Mouse (Mus musculus): Measurements from ENCODE around the gene Dcun1d2. TPM values are rescaled to one million over a fixed set of nuclear protein-coding genes. Genes with fewer than 3 reads are reported as not detected.
"Not testable (repeated sequence)": the region's sequence is repeated elsewhere in the genome, so short reads cannot be mapped to it uniquely, and the experiment has no call there.

Dcun1d2 gene
- 22.5 and 23.8 TPM in 2 replicates for polyA plus RNA-seq (2015; fragmentation: Nextera tagmentation; extraction: Ambion mirVana)

- Histone ChIP-seq H3K27me3 (no peaks in the 10 kb centered on the region), H3K9ac (peak within 1 kb of the TSS; percentile 67), H3K4me2 (peak within 1 kb of the TSS; percentile 82), H3K4me1 (peaks cover 18% of the 10 kb centered on the region), H3K36me3 (peaks cover 5% of the 10 kb centered on the region; the same call in 1 of the 2 replicates), H3K27ac (peak within 1 kb of the TSS; percentile 96), H3K4me3 (peak within 1 kb of the TSS; percentile 71), H3K9me3 (no peaks in the 10 kb centered on the region)
- under 1% methylated on average over 79 of the region's 79 CpGs for WGBS
- ATAC-seq (ENCODE audit: borderline replicate concordance, extremely low read depth, low FRiP score, low TSS enrichment), result peak; percentile 90
These were observed at the start of gene Dcun1d2, which contains the start of gene Tmco3 for GRCm38 (mm10) chr8:13287692-13288623. Dcun1d2 (minus strand) TSS chr8:13288131. Tmco3 (plus strand) TSS chr8:13288190.

- Histone ChIP-seq H3K4me3 (no peak overlapping the region; the same call in 1 of the 2 replicates), H3K36me3 (peaks cover 22% of the 10 kb centered on the region), H3K4me1 (peaks cover 16% of the 10 kb centered on the region), H3K27ac (no peak overlapping the region), H3K9me3 (no peaks in the 10 kb centered on the region), H3K27me3 (no peaks in the 10 kb centered on the region), H3K9ac (peak overlapping the region; percentile 96; the same call in 1 of the 2 replicates), H3K4me2 (peak overlapping the region; percentile 85)
- 0 out of 2 replicates have a peak, but pooled peaks have one; percentile 0 for ATAC-seq (ENCODE audit: borderline replicate concordance, extremely low read depth, low FRiP score, low TSS enrichment)
- WGBS, result 60% methylated on average over 3 of the region's 3 CpGs
These were observed 49.7 kb upstream of the Dcun1d2 start for GRCm38 (mm10) chr8:13337678-13338077.

GRCm38 (mm10) chr8:13337245-13337644 is 49.3 kb upstream of the Dcun1d2 start:
- H3K4me1 ChIP-seq, result peaks cover 16% of the 10 kb centered on the region
- not testable (repeated sequence) for H3K27ac ChIP-seq; H3K27me3 ChIP-seq; H3K9ac ChIP-seq; H3K9me3 ChIP-seq; ATAC-seq (ENCODE audit: borderline replicate concordance, extremely low read depth, low FRiP score, low TSS enrichment); H3K4me2 ChIP-seq; H3K4me3 ChIP-seq
- 63% methylated on average over 6 of the region's 6 CpGs for WGBS
- H3K36me3 ChIP-seq, result peaks cover 18% of the 10 kb centered on the region

- Histone ChIP-seq H3K9me3 (no peaks in the 10 kb centered on the region), H3K27me3 (no peaks in the 10 kb centered on the region), H3K4me3 (no peak overlapping the region), H3K9ac (no peak overlapping the region), H3K4me2 (no peak overlapping the region), H3K36me3 (no peaks in the 10 kb centered on the region), H3K27ac (no peak overlapping the region), H3K4me1 (peaks cover 5% of the 10 kb centered on the region)
- no peak for ATAC-seq (ENCODE audit: borderline replicate concordance, extremely low read depth, low FRiP score, low TSS enrichment)
- 48% methylated on average over 1 of the region's 1 CpGs for WGBS
These were observed 46.7 kb upstream of the Dcun1d2 start for GRCm38 (mm10) chr8:13334671-13335070.

GRCm38 (mm10) chr8:13326598-13326997 is 38.7 kb upstream of the Dcun1d2 start:
- 28% methylated on average over 5 of the region's 5 CpGs for WGBS

GRCm38 (mm10) chr8:13316671-13317070 is 28.7 kb upstream of the Dcun1d2 start:
- H3K36me3 ChIP-seq, result 0 out of 2 replicates have a peak, but pooled peaks cover 12% of the 10 kb centered on the region
- 88% methylated on average over 10 of the region's 10 CpGs for WGBS

More at GRCm38 (mm10) chr8:13326598-13326997, 38.7 kb upstream of the Dcun1d2 start:
- no peak for ATAC-seq (ENCODE audit: borderline replicate concordance, extremely low read depth, low FRiP score, low TSS enrichment)
- H3K27ac ChIP-seq, result no peak overlapping the region
- no peaks in the 10 kb centered on the region for H3K4me1 ChIP-seq
- no peaks in the 10 kb centered on the region for H3K27me3 ChIP-seq
- no peak overlapping the region for H3K4me2 ChIP-seq
- H3K36me3 ChIP-seq, result no peaks in the 10 kb centered on the region
- H3K9ac ChIP-seq, result no peak overlapping the region
- no peaks in the 10 kb centered on the region for H3K9me3 ChIP-seq
- H3K4me3 ChIP-seq, result no peak overlapping the region

GRCm38 (mm10) chr8:13314922-13315321 is 27.0 kb upstream of the Dcun1d2 start:
- Histone ChIP-seq H3K9ac (no peak overlapping the region), H3K27me3 (no peaks in the 10 kb centered on the region), H3K4me1 (no peaks in the 10 kb centered on the region), H3K36me3 (0 out of 2 replicates have a peak, but pooled peaks cover 19% of the 10 kb centered on the region), H3K4me3 (no peak overlapping the region), H3K27ac (no peak overlapping the region), H3K9me3 (no peaks in the 10 kb centered on the region), H3K4me2 (no peak overlapping the region)
- ATAC-seq (ENCODE audit: borderline replicate concordance, extremely low read depth, low FRiP score, low TSS enrichment), result no peak
- 82% methylated on average over 3 of the region's 3 CpGs for WGBS

More at GRCm38 (mm10) chr8:13316671-13317070, 28.7 kb upstream of the Dcun1d2 start:
- Histone ChIP-seq H3K4me1 (no peaks in the 10 kb centered on the region), H3K27ac (no peak overlapping the region), H3K4me3 (no peak overlapping the region), H3K9ac (no peak overlapping the region), H3K27me3 (no peaks in the 10 kb centered on the region), H3K9me3 (no peaks in the 10 kb centered on the region), H3K4me2 (no peak overlapping the region)
- no peak for ATAC-seq (ENCODE audit: borderline replicate concordance, extremely low read depth, low FRiP score, low TSS enrichment)

- Histone ChIP-seq H3K9ac (no peak overlapping the region), H3K9me3 (no peaks in the 10 kb centered on the region), H3K27ac (no peak overlapping the region), H3K36me3 (peaks cover 38% of the 10 kb centered on the region), H3K4me2 (no peak overlapping the region), H3K27me3 (no peaks in the 10 kb centered on the region), H3K4me1 (no peaks in the 10 kb centered on the region), H3K4me3 (no peak overlapping the region)
- WGBS, result 74% methylated on average over 9 of the region's 9 CpGs
- no peak for ATAC-seq (ENCODE audit: borderline replicate concordance, extremely low read depth, low FRiP score, low TSS enrichment)
These were observed 19.0 kb upstream of the Dcun1d2 start for GRCm38 (mm10) chr8:13306916-13307315.

- Histone ChIP-seq H3K4me3 (no peak overlapping the region), H3K9ac (no peak overlapping the region), H3K4me2 (no peak overlapping the region), H3K27me3 (no peaks in the 10 kb centered on the region), H3K27ac (no peak overlapping the region), H3K9me3 (no peaks in the 10 kb centered on the region), H3K4me1 (no peaks in the 10 kb centered on the region), H3K36me3 (peaks cover 39% of the 10 kb centered on the region)
- no peak for ATAC-seq (ENCODE audit: borderline replicate concordance, extremely low read depth, low FRiP score, low TSS enrichment)
- 61% methylated on average over 7 of the region's 7 CpGs for WGBS
These were observed 18.5 kb upstream of the Dcun1d2 start for GRCm38 (mm10) chr8:13306309-13306909.

- 92% methylated on average over 4 of the region's 4 CpGs for WGBS
- H3K27ac ChIP-seq, result no peak overlapping the region
- no peaks in the 10 kb centered on the region for H3K27me3 ChIP-seq
- H3K9me3 ChIP-seq, result no peaks in the 10 kb centered on the region
- no peak overlapping the region for H3K4me2 ChIP-seq
- no peak overlapping the region for H3K9ac ChIP-seq
- no peaks in the 10 kb centered on the region for H3K4me1 ChIP-seq
- ATAC-seq (ENCODE audit: borderline replicate concordance, extremely low read depth, low FRiP score, low TSS enrichment), result no peak
- H3K4me3 ChIP-seq, result no peak overlapping the region
- H3K36me3 ChIP-seq, result peaks cover 44% of the 10 kb centered on the region
These were observed 18.0 kb upstream of the Dcun1d2 start for GRCm38 (mm10) chr8:13305884-13306283.

- H3K27ac ChIP-seq, result no peak overlapping the region
- H3K4me2 ChIP-seq, result no peak overlapping the region
- no peak for ATAC-seq (ENCODE audit: borderline replicate concordance, extremely low read depth, low FRiP score, low TSS enrichment)
- WGBS, result 90% methylated on average over 6 of the region's 6 CpGs
- no peak overlapping the region for H3K4me3 ChIP-seq
- no peak overlapping the region for H3K9ac ChIP-seq
- H3K4me1 ChIP-seq, result no peaks in the 10 kb centered on the region
- H3K36me3 ChIP-seq, result peaks cover 43% of the 10 kb centered on the region
- H3K9me3 ChIP-seq, result no peaks in the 10 kb centered on the region
- H3K27me3 ChIP-seq, result no peaks in the 10 kb centered on the region
These were observed 17.5 kb upstream of the Dcun1d2 start for GRCm38 (mm10) chr8:13305459-13305858.

- ATAC-seq (ENCODE audit: borderline replicate concordance, extremely low read depth, low FRiP score, low TSS enrichment), result no peak
- peaks cover 60% of the 10 kb centered on the region for H3K36me3 ChIP-seq
- no peaks in the 10 kb centered on the region for H3K27me3 ChIP-seq
- H3K27ac ChIP-seq, result no peak overlapping the region
- H3K9ac ChIP-seq, result no peak overlapping the region
- H3K4me1 ChIP-seq, result no peaks in the 10 kb centered on the region
- H3K4me2 ChIP-seq, result no peak overlapping the region
- 94% methylated on average over 7 of the region's 7 CpGs for WGBS
- no peak overlapping the region for H3K4me3 ChIP-seq
- no peaks in the 10 kb centered on the region for H3K9me3 ChIP-seq
These were observed 13.1 kb upstream of the Dcun1d2 start for GRCm38 (mm10) chr8:13301036-13301435.
